Mouse (Mus musculus) ovary, postnatal 36 days (tissue): ENCODE measurements around the gene Dll3.

Experiments
- DNase-seq: peaks from one replicate; pipeline ENCODE4 v3.0.0; 2022; ENCODE audit warnings: low spot score, mixed read lengths

The Dll3 gene

DNA sequence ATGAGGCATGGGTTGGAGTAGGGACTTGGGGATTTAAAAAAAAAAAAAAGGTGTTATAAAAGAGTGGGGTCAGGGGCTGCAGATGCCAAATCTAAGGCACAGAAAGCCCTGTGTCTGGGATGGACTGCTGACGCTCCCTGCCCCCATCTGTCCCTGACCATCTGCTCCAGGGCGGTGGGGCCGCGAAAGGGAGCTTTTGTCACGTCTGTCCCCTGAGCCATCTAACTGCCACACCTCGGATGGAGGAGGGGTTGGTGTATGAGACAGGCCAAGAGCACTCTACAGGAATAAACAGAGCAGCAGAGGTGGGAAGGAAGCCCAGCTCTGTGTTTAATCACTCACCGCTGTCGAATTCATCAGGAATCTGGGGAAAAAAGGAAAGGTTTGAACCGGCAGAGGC, 7.7 kb upstream of the Dll3 start:
- DNase-seq = no peak

DNA sequence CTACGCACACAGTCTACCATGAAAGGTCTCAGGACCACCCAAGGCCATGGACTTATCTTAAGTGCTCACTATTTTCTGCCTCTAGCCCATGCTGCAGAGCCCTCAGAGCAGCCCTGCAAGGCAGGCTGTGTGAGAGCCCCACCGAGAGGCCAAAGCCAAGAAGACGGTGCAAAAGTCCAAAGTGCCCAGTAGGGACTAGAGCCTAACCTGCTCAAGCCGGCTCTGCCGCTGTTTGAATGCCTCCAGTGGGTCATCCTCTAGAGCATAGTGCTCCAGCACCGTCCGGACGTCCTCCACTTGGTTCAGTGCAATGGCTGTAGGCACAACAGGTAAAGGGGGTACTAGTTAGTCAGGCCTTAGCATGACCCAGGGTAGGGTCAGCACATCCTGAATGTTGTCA, 4.2 kb upstream of the Dll3 start:
- DNase-seq = no peak

DNA sequence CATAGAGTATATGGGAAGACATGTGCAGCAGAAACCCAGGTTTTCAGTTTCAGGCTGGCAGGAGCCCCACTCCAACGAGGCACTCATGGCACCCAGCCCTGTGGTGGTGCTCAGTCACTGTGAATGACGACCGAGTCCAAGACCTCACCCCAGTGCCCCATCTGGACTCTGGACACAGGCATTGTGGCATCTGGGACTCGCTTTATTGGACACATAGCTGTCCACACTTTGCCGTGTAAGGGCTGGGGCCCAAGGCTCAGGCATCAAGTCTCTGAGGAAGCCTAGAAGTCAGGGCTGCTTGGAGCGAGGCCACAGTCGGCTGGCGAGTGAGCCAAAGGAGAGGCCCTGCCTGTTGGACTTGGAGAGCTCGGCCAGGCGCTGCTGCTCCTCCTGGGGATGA, 3.6 kb upstream of the Dll3 start:
- DNase-seq = peak; percentile 24

DNA sequence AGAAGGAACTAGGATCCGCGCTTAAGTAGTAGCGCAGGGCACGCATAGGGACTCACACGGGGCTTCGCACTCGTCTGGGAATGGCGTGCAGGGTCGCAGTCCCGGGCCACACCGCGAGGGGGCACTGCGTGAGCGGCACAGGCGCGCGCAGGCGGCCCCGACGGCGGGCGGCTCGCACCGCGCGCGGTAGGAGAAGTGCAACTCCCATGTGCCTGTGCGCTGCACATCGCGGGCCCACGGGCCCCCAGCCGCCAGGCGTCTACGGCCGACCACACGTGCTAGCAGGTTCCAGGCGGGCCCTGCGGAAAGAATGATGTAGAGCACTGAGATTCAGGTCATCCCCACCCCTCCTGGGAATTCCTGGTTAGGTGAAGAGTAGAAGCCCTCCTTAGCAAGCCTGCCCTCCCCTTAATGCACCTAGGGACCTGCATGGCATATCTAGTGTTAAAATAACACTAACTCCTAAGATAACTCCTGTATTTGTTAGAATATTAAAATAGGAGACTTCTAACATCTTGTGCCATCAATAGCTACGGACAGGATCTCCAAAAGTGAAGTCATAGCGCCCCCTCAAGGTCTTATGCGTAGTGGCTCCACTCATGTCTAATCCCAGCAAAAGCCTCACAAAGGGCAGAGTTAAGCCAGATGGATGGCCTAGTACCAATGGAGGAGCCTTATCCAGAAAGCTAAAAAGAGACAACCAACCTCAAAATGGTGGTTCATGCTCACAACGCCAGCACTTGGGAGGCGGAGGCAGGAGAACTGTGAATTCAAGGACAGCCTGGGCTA, 3.0 kb downstream of the Dll3 start:
- DNase-seq = no peak

DNA sequence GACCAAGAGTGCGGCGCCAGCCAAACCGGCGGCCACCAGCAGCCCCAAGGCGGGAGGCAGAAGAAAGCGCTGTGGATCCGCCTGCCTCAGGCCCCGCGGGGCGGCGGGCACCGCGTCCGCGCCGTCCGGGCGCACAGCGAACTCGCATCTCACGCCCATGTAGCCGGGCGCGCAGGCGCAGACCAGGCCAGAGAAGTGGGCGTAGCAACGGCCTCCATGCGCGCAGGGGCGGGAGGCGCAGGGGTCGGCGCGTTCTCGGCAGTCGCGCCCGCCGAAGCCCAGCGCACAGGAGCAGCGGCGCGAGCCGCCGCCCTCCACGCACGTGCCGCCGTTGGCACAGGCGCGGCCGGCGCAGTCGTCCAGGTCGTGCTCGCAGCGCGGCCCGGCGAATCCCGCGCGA, 7.6 kb downstream of the Dll3 start:
- peak; percentile 75 for DNase-seq

DNA sequence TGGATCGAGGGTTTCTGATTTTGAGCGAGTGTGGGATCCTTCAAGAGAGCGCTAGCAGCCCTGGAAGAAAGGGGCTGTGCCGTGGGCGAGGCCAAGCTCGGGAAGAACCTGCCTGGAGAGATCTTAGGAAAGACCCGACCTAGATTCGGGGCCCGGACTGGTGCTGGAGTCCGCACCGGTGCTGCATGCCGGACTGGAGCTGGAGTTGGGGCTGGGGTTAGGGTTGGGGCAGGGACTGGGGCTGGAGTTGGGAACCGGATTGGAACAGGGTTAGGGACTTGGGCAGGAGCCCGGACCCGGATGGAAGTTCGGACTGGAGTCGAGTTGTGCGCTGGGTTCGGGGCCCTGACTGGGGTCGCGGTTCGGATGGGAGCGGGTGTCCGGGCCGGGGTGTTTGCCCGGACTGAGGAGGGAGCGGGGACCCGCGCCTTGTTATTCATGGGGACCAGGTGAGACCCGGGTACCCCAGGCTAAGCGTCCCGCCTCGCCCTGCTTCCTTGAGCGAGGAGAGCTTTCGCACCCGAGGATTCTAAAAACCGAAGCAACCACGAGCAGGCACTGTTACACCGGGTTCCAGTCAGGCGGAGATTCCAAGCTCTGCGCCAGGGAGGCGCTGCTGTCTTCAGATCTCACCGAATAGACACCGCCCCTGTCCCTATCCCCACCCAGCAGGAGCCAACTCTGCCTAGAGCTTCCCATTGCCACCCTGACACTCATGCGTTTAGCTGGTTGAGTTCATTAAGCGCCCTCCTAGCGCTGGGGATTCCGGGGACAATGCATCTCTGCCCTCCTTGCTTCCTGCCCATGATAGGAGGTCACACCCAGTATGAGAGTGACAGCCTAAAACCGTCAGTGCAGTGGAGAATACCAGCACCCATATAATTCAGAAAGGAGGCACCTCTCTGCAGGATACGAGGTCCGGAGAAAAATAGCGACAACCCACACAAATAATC, 11.1 kb downstream of the Dll3 start, which contains the start of gene Selenov:
Gene Selenov, minus strand, starts transcription at position 549 of the 953 bp plus-strand sequence.
- peak; percentile 39 for DNase-seq

DNA sequence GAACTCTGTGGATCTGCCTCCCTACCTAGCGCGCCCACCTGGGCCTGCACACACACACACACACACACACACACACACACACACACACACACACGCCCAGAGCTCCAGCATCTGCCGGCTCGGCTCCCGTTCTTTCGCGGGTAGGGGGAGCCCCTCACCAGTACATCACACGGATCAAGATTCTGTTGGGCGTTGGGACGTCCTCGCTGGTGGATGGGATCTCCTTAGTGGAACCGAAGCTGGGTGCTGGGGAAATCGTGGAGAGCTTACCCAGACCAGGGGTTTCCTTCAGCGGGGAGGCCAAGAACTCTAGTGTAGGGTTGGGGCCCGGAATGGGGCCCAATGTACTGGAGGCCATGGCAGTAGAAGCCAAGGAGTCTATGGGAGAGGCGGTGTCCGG, 11.9 kb downstream of the Dll3 start:
- no peak for DNase-seq

DNA sequence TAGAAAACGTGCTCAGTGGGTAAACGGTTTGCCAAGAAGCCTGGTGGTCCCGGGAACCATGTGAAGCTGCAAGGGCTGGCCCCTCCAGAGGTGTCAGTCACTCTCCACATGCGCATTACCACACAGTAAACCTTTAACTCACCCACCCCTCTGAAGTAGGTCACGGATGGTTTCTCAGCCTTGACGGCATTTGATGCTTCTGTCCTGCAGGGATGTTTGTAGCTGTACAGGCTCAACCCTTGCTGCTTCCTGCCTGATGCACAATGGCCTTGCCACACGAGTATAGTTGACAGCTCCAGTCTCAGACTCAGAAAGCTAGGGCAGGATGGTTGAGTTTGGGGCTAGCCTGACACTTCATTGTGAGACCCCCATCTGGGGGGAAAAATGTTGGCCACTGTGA, 21.4 kb downstream of the Dll3 start:
- DNase-seq = no peak

DNA sequence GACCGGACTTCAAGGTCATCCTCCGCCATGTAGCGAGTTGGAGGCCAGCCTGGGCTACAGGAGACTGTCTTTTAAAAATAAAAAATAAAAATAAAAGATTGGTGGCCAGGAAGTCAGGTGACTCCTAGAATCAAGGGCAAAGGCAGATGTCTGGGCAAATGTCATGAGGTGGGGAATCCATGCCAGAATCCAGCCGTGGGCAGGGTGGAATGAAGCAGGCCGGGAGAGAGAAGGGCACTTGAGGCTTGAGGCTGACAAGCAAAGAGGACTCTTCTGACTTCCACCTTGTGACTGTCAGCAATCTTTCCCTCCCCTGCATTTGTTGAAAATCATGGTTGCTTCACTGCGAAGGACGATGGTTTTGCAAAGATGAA, 23.8 kb downstream of the Dll3 start:
- DNase-seq = no peak

DNA sequence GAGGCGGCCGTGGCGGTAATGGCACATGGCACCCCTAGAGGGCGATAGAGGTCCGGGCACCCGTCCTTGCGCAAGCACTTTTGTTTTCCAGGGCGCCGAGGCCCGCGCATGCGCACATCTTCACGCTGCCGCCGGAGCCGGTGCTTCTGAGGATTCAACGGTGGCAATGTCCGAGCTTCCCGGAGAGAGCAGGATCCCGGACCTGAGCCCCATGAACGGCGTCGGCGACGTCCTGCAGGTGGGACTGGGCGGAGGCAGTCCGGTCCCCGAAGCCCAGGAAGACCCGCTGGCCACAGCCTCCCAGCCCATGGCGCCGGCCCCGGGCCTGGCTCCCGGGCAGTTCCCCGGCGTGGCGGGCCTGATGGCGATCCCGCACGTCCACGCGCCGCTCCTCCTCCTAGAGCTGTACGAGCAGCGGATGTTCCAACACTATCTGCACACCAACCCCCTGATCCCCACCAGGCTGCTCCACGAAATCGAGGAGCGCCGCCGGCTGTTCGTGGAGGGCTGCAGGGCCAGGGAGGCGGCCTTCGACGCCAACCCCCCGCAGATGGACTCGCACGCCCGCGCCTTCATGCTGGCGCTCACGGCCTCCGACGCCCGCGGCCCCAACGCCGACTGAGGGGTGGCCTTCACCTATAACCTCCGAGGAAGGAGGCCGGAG, 24.3 kb downstream of the Dll3 start, which contains the start of gene Eid2b:
Gene Eid2b, plus strand, starts transcription at position 125 of the 664 bp plus-strand sequence.
- DNase-seq = peak; percentile 95

DNA sequence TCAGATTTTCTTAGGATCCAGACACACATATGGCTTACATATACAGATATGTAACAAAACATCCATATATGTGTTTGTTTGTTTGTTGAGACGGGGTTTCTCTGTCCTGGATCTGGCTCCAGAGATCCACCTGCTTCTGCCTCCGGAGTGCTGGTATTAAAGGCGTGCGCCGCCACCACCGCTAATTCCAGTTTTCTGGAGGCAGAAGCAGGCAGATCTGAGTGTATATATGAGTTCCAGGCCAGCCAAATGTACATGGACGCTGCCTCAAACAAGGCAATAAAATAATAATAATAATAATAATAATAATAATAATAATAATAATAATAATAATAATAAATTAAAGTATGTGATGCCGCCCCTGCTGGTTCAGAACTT, 24.8 kb downstream of the Dll3 start:
- no peak for DNase-seq

DNA sequence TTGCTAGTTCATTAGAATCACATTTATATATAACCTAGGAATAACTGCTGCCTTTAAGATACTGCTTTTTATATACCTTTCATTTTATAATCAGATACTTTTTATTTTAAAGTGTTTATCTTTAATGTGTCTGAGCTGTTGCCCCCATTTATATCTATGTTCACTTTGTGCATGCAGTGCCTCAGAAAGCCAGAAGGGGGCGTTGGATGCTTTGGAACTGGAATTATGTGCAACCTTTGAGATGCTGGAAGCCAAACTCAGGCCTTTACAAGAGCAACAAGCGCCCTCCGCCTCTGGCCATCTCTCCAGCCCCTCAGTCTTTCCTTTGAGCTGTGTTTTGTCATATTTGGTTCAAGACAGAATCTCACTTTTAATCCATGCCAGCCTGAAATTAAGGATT, 30.3 kb downstream of the Dll3 start:
- no peak for DNase-seq

DNA sequence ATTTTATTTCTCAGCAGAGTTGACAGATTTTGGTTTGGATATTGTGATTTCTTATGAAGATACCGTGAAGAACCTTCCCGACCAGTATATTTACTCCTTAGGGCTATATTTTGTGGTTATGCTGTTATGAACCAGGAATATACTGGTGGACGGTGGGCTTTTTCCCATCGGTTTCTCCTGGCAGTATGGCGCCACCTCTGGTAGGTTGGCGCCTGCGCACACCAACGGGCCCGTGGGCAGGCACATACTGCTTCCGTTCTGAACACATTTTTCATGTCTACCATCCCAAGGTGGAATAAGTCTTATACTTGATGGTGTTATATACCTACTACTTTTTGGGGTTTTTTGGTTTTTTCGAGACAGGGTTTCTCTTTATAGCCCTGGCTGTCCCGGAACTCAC, 32.7 kb downstream of the Dll3 start:
- DNase-seq = no peak

DNA sequence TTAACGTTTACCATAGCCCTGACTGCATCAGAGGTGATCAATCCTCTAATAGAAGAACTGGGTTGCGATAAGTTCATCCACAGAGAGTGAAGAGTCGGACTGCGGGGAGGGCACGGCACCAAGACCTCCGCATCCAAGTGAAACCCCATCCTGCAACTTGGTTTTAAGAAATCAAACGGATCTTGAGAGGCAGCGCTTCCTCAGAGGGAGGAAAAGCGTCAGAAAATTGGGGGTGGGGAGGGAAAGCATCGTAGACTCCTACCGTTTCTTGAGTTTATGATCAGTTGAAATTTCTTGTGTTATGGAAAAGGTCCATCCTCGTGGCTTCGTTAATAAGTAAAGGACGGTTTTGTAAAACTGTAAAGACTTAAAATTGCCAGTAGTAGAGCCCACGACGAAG, 33.5 kb downstream of the Dll3 start:
- no peak for DNase-seq

DNA sequence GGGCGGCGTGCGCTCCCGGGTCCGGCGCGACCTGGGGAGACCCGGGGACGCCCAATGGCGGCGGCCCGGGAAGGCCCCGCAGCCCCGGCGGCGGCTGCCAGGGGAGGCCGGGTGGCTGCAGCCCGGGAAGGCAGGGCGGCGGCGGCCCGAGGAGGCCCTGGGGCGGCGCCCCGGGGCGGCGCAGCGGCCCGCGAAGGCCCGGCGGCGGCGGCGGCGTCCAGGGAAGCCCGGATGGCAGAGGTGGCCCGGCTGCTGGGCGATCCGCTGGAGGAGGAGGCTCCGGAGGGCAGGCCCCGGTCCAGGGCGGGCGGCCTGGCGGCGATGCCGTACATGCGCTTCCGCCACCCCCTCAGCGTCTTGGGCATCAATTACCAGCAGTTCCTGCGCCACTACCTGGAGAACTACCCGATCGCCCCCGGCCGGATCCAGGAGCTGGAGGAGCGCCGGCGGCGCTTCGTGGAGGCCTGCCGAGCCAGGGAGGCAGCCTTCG, 34.0 kb downstream of the Dll3 start:
- peak; percentile 63 for DNase-seq

DNA sequence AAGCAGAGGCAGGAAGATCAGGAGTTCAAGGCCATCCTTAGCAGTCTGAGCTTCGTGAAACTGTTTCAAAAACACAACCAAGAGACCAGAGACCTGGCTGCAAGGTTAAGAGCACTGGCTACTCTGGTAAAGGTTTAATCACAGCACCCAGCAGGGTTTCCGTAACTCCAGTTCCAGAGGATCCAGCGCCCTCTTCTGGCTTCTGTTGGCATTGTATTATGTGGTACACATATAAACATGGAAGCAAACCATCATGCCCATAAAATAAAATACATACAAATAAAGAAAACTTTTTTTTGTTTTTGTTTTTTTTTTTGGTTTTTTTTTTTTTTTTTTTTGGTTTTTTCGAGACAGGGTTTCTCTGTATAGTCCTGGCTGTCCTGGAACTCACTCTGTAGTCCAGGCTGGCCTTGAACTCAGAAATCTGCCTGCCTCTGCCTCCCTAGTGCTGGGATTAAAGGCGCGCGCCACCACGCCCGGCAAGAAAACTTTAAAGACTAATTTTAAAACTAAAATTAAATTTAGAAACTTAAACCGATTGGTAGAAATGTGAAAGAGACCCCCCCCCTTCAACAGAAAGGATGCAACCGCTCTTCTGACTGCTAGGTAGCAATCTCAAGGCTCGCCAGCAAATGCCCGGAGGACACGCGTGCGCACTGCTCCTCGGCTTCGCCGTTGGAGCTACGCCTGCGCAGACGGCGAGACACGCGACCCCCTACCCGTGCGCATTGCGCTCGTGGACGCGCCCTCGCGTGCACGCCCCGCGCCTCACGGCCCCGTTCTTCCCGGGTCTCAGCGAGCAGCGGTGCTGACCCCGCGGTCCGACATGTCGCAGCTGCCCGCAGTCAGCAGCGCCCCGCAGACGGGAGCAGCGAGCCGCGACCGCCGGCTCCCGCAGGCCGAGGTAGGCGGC, 34.7 kb downstream of the Dll3 start, which contains the start of gene Eid2:
Gene Eid2, plus strand, starts transcription at position 753 of the 913 bp plus-strand sequence.
- DNase-seq = peak; percentile 85

DNA sequence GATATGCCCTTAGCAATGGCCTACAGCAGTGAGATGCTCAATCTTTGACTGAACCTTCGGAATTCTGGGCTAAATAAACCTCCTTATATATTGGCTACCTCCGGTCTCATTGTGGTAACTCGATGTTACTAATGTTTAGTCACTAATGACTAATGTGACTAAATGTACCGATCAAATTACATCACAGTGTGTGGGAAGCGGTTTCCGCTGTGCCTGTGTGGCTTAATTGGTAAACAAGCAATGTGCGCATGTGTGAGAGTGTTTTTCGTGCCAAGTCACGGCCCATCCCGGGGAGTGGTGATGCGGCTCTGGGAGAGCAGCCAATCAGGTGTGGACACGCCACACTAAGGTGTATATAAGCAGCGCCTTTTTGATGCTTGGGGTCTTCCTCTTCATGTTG, 36.6 kb downstream of the Dll3 start:
- DNase-seq = no peak

DNA sequence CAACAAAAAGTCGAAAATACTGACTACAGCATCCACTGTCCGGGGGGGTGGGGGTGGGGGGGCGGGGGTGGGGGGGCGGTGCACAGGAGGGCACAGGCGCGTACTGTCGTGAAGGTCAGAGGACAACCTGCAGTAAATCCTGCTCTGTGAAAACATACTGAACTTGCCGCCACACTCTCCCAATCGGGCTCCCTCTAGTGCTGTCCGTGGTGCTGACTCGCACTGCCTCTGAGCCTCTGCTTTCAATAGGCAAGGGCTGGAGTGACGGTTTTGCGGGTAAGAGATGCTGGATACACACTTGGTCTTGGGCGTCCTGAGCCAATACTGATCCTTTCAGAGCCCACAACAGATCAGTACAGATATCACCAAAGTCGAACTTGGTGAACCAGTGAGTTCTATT, 38.3 kb downstream of the Dll3 start:
- peak; percentile 75 for DNase-seq

DNA sequence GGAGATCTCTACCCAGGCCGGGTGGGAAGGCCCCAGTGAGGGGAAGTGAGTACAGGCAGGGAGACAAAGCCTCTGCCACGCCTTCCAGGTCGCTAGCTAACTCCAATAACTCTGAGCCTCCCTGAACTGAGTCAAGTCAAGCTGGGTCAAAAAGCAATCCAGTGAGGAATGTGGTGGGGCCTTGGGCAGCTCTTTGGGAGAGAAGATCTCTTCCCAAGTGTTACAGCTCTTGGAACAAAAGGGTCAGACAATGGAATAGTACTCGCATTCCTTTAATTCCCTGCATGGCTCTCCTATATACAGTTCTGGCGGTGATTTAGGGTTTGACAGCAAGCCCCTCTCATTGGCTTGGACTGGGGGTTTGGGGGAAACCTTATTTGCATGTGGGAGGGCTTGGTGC, 39.2 kb downstream of the Dll3 start:
- DNase-seq = no peak

DNA sequence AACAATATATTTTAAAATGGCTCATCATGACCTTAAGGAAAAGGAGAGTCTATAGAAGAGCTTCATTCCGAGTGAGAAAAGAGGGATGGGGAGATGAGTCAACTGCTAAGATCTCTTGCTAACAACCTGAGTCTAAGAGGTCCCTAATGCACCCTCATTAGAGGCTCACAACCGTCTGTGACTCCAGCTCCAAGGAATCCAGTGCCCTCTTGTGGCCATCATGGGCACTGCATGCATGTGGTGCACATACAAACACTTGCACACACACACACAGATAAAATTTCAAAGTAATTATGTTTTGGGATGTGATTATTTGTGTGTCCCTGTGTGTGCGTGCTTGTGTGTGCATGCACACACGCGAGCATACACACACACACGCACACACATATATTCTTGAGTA, 46.6 kb downstream of the Dll3 start:
- no peak for DNase-seq

DNA sequence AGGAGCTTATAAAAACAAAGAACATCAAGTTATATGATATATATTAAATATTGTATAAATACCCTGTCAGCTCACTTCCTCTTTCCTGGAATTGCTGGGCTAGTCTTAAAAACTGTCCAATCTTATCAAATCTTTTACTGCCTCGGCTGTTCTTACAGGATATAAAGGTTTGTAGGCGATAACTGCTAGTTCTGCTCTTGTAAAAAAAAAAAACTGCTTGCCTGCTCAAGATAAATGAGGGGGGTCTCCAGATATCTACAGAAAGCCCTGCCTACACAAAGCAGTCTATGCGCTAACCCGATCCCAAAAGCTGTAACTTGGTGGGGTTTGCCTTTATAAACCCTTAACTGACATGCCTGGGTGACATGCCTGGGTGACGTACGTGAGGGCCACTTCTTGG, 47.4 kb downstream of the Dll3 start:
- DNase-seq = no peak
